Mouse (Mus musculus) layer of hippocampus, postnatal 10 days (tissue): ENCODE results near the gene Gm21996. TPM values are rescaled to one million over a fixed set of nuclear protein-coding genes. Genes with fewer than 3 reads are reported as not detected.
"Not testable (repeated sequence)": the region's sequence is repeated elsewhere in the genome, so short reads cannot be mapped to it uniquely, and the experiment has no call there.

Source experiments
- DNase-seq, 2 experiments: peaks; one replicate each; pipeline ENCODE4 v3.0.0; 2021; ENCODE audit warnings: low spot score in 2 of 2
- long read RNA-seq: library from polyadenylated mRNA; stranded (forward); transcript quantifications from one replicate; pipeline ENCODE4 v2.0.0, GENCODE M21; 2023
- total RNA-seq, 2 experiments: library from RNA; stranded (reverse); gene quantifications; 2 replicates each; pipeline ENCODE4 v1.2.3; 2021

Gm21996 gene
- total RNA-seq = not detected
- long read RNA-seq = 0 reads

DNA sequence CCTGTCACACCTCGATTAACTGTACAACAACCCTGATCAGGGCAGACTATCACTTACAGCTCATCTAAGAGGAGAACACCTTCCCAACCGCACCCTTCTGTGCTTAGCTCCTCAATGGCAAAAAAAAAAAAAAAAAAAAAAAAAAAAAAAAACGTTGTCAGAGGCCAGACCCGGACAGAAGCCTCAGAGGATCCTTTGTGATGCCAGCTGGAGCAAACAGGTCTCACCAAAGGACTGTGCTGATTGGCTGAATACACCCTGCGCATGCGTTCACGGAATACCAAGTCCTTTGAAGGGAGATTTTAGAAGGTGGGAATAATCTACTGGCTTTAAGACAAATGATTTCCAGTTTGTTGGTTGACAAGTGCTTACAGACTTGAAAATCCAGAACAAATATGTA lies at the start of gene Gm21996:
Gene Gm21996, minus strand, starts transcription at position 101 of the 400 bp plus-strand sequence.
- DNase-seq = not testable (repeated sequence)
